Mouse (Mus musculus) layer of hippocampus, adult 2 months (tissue): ENCODE data around the gene Slc35b1. TPM values are rescaled to one million over a fixed set of nuclear protein-coding genes. Genes with fewer than 3 reads are reported as not detected.

Experiments used
- DNase-seq, 2 experiments: peaks; one replicate each; pipeline ENCODE4 v3.0.0; 2022; ENCODE audit warnings: low spot score in 2 of 2
- H3K27ac ChIP-seq: fragments of 200-600 bp; 2 replicates; pipeline ENCODE4 v1.8.1; 2022
- H3K4me3 ChIP-seq: fragments of 200-600 bp; 2 replicates; pipeline ENCODE4 v1.8.1; 2022; ENCODE audit warnings: mild to moderate bottlenecking
- CTCF ChIP-seq: fragments of 200-600 bp; conservative IDR thresholded peaks from 2 replicates; pipeline ENCODE4 v1.8.1; 2022; ENCODE audit warnings: antibody characterized with exemption, mild to moderate bottlenecking, moderate library complexity
- total RNA-seq, 2 experiments: library from RNA; stranded (reverse); gene quantifications; 2 replicates each; pipeline ENCODE4 v1.2.3; 2021

Gene Slc35b1
- total RNA-seq, 2 experiments from 2014 or later = 64.4 to 69.2 TPM

DNA sequence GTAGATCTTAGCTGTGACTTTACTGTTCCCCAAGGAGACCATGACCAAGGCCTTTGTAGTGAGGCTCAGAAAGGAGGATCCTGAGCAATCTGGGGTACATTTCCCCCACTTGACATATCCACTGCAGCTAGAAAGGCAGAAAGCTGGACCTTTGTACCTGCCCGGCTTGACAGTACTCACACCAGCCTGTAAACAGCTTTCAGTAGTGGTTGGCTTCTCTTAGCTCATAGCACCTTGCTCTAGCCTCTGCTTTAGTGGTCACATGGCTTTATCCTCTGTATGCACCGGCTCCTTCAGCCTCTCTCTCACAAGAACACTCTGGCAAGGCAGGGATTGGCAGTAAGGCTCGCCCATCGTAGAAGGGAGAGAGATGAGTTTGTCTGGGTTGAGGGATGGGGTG, 15.6 kb upstream of the Slc35b1 start:
- Histone ChIP-seq H3K4me3 (no peak overlapping the region), H3K27ac (no peak overlapping the region)
- no peak for DNase-seq
- no peak for TF ChIP-seq CTCF

- no peak for DNase-seq
- peak overlapping the region; percentile 65 for H3K27ac ChIP-seq
- H3K4me3 ChIP-seq = no peak overlapping the region
- no peak for TF ChIP-seq CTCF
Observed at GRCm38 (mm10) chr11:95369964-95370890, 14.3 kb upstream of the Slc35b1 start.

- Histone ChIP-seq H3K27ac (no peak overlapping the region), H3K4me3 (no peak overlapping the region)
- DNase-seq = no peak
- TF ChIP-seq CTCF = no peak
Observed at GRCm38 (mm10) chr11:95371182-95371581, 13.3 kb upstream of the Slc35b1 start.

DNA sequence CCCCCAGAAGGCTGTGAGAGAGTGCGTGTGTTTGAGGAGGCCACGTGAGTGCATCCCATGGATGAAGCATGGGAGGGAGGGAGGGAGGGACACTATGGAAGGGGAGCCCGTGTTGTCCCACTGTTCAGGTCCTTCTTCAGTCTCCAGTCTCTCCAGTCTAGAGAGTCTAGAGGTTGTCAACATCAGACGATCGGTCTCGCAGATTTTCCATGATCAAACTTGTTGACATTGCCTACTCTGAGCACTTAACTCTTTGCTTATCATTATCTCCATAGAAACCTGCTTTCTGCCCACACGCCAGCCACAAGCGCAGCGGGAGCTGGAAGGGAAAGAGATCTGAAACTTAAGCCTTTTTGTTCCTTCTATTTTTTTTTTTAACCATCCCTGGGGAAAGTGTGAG, 5.6 kb upstream of the Slc35b1 start:
- no peak for TF ChIP-seq CTCF
- Histone ChIP-seq H3K27ac (peak overlapping the region; percentile 76), H3K4me3 (no peak overlapping the region)
- DNase-seq = no peak

GRCm38 (mm10) chr11:95379552-95379951, 4.9 kb upstream of the Slc35b1 start:
- H3K27ac ChIP-seq = peak overlapping the region; percentile 76
- no peak overlapping the region for H3K4me3 ChIP-seq
- no peak for DNase-seq
- no peak for TF ChIP-seq CTCF

GRCm38 (mm10) chr11:95380711-95381110, 3.8 kb upstream of the Slc35b1 start:
- no peak for DNase-seq
- TF ChIP-seq CTCF = no peak

GRCm38 (mm10) chr11:95381146-95381545, 3.3 kb upstream of the Slc35b1 start:
- no peak for DNase-seq
- H3K27ac ChIP-seq = no peak overlapping the region
- no peak overlapping the region for H3K4me3 ChIP-seq
- TF ChIP-seq CTCF = no peak

More at GRCm38 (mm10) chr11:95380711-95381110, 3.8 kb upstream of the Slc35b1 start:
- H3K27ac ChIP-seq = peak overlapping the region; percentile 76
- no peak overlapping the region for H3K4me3 ChIP-seq

GRCm38 (mm10) chr11:95383331-95383986, 1.0 kb upstream of the Slc35b1 start:
- H3K4me3 ChIP-seq = no peak overlapping the region
- H3K27ac ChIP-seq = no peak overlapping the region
- DNase-seq = no peak
- no peak for TF ChIP-seq CTCF

DNA sequence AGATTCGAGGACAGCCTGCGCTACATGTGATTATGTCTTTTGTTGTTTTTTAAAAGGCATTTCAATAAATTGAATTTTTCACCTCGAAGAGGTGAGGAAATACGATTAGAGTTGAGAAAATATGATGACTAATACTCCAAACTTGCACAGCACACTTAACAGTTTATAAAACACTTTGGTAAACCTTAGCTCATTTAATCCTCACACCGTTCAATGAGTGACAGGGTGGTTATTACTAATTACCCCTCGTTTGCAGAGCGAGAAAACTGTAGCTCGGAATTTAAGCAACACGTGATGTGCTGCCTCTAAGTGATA, 531 bp upstream of the Slc35b1 start:
- peak overlapping the region; percentile 21; the same call in 1 of the 2 replicates for H3K27ac ChIP-seq
- H3K4me3 ChIP-seq = peak overlapping the region; percentile 6; the same call in 1 of the 2 replicates
- DNase-seq = no peak
- TF ChIP-seq CTCF = no peak

GRCm38 (mm10) chr11:95384973-95385320, 455 bp downstream of the Slc35b1 start:
- DNase-seq = no peak
- TF ChIP-seq CTCF = no peak
- H3K27ac ChIP-seq = peak overlapping the region; percentile 100
- H3K4me3 ChIP-seq = peak overlapping the region; percentile 96

DNA sequence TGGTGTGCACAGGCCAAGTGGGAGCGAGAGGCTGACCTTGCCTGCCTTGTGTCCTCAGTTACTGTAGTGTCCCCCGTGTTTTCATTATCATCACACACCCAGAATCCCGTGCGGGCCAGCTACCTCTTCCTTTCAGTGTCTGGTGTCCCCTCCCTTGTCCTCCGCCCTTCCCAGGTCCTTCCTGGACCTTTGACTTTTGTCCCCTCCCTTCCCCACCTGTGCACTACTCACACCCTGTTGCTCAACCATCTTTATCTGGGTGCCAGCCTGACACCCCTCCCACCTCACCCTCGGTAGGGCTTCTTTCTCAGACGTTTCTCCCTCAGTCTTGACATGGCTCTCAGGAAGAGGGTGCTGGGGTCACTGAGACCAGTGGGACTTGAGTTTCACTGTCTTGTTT, 2.9 kb downstream of the Slc35b1 start:
- H3K4me3 ChIP-seq = no peak overlapping the region

GRCm38 (mm10) chr11:95389006-95389405, 4.5 kb downstream of the Slc35b1 start:
- Histone ChIP-seq H3K4me3 (no peak overlapping the region), H3K27ac (no peak overlapping the region)
- DNase-seq = no peak
- TF ChIP-seq CTCF = peak; percentile 78

More for the DNA sequence above, 2.9 kb downstream of the Slc35b1 start:
- no peak overlapping the region for H3K27ac ChIP-seq
- TF ChIP-seq CTCF = no peak
- no peak for DNase-seq

- Histone ChIP-seq H3K4me3 (no peak overlapping the region), H3K27ac (peak overlapping the region; percentile 62)
- TF ChIP-seq CTCF = no peak
- DNase-seq = no peak
Observed at GRCm38 (mm10) chr11:95390420-95390819, 5.9 kb downstream of the Slc35b1 start.
